Mouse (Mus musculus): ENCODE data around the gene Syne2.

The Syne2 gene

DNA sequence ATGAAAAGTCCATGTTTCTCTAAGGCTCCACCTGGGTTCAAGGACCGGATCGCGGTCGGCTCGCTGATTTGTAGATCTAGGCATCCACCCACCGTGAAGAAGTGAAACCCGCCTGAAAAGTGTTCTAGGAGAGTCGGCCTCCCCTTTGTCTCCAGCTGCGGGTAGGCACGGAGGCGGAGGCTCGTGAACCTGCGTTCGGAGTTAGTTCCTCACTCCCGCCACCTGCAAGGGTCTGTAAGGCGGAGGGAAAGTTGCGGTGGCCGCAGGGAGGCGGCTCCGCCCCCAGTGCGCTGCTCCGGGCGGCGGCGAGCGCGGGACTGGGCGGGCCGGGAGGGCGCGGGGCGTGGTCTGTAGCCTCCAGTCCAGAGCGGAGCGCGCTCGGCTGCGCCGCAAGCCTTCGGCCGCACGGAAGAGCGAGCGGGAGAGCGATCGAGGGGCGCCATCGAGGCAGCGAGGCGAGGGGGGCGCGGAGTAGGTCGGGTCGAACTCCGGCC lies at the start of gene Syne2:
Syne2 (plus strand) TSS at position 176 of the 494 bp plus-strand sequence.
- in situ Hi-C loops (cut with MboI, MseI): no loop called here

- in situ Hi-C loops (cut with MboI, MseI): loop anchor here (5.0 kb wide), 2 partner anchors 99 to 1439 kb away; no protein-coding TSS in a partner anchor
Observed at GRCm38 (mm10) chr12:75771410-75771809, 46.5 kb upstream of the Syne2 start.

DNA sequence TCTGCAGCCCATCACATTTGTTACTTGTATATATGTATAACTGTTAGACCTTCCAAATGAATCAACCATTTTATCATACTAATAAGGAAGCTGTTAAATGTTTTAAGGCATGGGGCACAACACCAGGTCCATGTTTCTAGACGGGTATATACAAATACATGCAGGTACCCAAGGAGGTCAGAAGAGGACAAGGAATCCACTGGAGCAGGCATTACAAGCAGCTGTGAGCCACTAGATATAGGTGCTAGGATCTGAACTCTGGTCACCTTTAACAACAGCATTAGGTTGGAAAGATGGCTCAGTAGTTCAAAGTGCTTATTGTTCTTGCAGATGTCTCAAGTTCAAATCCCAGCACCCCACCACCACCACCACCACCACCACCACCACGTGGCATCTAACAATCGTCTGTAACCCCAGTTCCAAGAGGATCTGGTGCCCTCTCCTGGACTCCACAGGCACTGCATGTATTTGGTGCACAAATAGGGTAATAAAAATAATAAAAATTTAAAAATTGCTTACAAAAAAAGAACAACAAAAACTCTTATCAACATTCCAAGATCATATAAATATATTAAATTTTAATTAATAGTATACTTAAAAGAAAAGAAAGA lies 45.4 kb upstream of the Syne2 start:
- in situ Hi-C loops (cut with MboI, MseI): loop anchor here (5.0 kb wide), 2 partner anchors 100 to 1440 kb away; no protein-coding TSS in a partner anchor

DNA sequence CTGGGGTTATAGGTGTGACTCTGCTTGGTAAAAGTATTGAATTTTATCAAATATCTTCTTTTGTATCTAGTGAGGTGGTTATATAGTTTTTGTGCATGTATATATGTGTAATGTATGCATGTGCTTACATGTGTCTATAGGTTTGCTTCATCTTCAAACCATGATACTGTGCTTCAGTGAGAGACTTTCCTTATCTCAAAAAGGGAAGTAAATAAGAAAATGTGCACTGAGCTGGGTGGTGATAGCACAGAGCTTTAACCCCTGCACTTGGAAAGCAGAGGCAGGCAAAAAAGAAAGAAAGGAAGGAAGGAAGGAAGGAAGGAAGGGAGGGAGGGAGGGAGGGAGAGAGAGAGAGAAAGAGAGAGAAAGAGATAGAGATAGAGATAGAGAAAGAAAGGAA lies 36.5 kb upstream of the Syne2 start:
- in situ Hi-C loops (cut with MboI, MseI): no loop called here

- in situ Hi-C loops (cut with MboI, MseI): no loop called here
Observed at GRCm38 (mm10) chr12:75781995-75782394, 35.9 kb upstream of the Syne2 start.

DNA sequence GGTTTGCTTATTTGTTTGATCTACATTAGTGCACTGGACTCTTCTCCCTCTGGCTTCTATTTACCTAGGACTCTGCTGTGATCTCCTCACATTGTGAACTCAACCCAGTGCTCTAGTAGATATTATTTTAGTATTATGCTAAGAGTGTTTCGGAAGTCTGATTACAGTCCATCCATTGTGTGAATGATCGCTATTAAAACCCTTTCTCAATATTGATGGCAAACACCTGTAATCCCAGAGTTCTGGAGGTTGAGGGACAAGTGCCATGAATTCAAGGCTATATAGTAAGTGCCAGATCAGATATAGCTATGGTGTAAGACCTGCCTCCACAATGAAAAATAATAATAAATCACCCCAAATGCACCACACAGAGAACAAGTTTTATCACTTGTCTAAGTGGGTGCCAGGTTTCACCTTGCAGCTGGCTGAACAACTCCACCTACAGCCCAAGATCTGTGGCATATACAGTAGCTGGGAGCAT lies 33.6 kb upstream of the Syne2 start:
- in situ Hi-C loops (cut with MboI, MseI): no loop called here

GRCm38 (mm10) chr12:75786681-75787080 lies 31.3 kb upstream of the Syne2 start:
- in situ Hi-C loops (cut with MboI, MseI): loop anchor here (5.0 kb wide), 4 partner anchors 111 to 411 kb away; no protein-coding TSS in a partner anchor

DNA sequence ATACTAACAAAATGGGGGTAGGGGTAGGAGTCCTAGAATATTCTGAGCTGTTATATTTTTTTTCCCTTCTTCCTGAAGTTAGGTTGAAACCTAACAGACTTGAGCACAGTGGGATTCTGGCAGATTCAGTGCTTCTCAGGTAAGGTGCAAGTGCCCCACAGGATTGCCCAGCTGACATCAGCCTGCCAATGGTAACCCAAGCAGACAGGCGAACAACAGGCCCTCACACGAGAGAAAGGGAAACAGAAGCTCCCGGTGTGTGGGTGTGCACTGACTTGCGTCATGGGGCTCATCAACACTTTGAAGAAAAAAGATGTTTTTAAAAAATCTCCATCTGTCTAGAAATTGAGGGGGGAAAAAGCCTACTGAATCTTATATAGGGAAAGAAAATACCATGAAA lies 28.5 kb upstream of the Syne2 start:
- in situ Hi-C loops (cut with MboI, MseI): loop anchor here (5.0 kb wide), 4 partner anchors 108 to 408 kb away; no protein-coding TSS in a partner anchor

DNA sequence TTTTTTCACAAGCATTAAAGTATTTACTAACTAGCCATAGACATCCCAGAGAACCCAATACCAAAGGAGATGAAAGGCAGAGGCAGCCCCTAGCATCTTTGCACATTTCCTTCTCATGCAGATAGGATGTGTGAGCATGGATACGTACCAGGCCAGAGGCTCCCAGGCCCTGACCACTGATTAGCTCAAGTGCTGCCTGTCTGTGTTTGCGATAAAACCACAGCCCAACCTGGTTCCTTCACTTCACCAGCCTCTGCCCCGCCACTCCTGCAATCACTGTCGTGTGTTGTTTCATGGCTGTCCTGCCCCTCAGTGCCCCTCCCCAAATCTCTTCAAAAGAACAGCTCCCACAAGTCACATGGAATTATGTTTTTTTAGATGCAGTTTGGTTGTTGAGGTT lies 23.4 kb upstream of the Syne2 start:
- in situ Hi-C loops (cut with MboI, MseI): loop anchor here (10.0 kb wide), 3 partner anchors 100 to 380 kb away; partner anchors contain the start of gene Esr2 (in 1 of the 2)

GRCm38 (mm10) chr12:75796510-75796909 lies 21.4 kb upstream of the Syne2 start:
- in situ Hi-C loops (cut with MboI, MseI): loop anchor here (10.0 kb wide), 3 partner anchors 98 to 378 kb away; partner anchors contain the start of gene Esr2 (in 1 of the 2)

DNA sequence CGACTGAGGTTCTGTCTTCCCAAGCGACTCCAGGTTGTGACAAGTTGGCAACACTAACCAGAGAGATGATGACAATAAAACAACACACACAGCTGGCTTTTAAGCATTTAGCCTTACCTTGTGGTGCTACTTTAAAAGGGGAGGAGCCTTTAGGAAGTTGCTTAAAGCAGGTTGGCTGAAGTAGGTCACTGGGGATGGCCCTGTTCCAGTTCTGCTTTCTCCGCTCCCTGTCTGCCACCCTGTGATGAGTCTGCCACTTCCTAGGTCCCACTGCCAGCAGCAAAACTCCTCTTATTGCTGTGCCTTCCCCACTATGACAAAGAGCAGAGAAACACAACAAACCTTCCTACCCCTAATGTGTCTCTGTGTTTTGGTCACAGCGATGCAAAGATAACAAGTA lies 11.7 kb upstream of the Syne2 start:
- in situ Hi-C loops (cut with MboI, MseI): loop anchor here in 1 of 2 experiments (5.0 kb wide), 1 partner anchor 71 kb away; no protein-coding TSS in a partner anchor

DNA sequence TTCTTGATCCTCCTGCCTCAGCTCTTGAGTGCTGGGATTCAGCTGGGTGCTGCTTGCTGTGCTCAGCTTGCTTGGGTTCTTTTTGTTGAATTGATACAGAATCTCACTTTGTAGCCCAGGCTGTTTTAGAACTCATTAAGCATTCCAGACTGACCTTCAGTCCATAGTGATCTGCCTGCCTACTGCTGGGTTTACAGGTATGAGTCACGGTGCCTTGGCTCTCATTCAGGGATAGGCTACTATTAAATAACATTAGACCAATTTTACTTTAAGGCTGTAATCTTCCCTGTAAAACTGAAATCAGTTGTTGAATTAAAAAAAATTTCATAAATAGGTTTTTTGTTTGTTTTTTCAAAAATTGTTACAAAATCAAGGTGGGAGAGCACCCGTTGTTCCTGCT lies 4.2 kb upstream of the Syne2 start:
- in situ Hi-C loops (cut with MboI, MseI): no loop called here

DNA sequence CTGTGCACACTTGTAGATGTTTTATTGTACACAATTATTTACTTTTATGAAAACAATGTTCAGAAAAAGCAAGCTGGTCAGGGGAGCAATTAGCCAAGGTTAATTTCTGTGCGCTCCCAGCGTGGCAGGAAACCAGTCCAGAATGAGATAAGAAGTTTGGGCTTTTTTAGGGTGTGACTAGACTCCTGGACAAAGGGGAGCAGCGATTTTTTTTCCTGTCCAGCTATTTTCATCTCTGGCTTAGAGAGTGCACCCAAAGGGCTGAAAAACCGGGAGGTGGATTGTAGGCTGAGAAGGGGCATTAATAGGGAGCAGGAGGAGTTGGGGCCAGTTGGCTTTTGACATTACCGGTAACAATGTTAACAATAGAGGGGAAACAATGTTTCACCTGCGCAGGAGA lies 3.4 kb upstream of the Syne2 start:
- in situ Hi-C loops (cut with MboI, MseI): no loop called here

DNA sequence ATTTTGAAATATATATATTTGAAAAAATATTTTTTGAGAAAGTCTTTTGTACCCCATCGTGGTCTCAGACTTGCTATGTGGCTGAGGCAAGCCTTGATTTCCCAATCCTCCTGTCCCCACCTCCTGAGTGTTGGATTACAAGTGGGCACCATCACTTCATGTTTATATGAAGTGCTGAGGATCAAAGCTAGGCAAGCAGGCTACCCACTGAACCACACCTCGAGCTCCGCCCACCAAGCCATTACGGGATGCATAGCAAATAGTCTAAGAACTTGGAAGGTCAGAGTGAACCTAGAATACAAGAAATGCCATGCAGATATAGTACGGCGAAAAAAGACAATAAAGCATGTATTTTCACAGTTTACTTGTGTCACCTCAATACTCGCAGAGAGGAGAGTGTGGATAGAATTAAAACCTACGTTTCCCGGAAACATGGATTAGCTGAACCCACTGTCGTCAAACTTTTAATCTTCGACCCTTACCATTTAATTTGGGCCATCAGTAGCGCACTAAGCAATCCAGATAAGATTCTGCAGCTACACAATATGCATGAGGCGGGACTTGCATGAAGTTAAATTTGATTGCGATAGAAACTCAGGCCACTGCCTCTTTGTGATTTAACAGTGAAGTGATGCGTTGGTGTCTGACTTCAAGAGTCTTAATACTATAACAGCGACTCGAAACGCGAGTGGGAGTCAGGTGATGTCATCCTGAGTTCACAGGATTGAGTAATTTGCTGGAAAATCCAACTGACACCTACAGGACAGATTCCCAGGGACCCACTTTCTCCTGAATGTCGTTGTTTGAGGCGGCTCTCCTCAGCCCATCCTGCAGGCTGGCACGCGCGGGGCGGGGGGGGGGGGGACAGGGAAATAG lies 715 bp upstream of the Syne2 start:
- in situ Hi-C loops (cut with MboI, MseI): no loop called here

- in situ Hi-C loops (cut with MboI, MseI): no loop called here
Observed at GRCm38 (mm10) chr12:75818453-75819434, 810 bp downstream of the Syne2 start.

GRCm38 (mm10) chr12:75819481-75819880 lies 1.5 kb downstream of the Syne2 start:
- in situ Hi-C loops (cut with MboI, MseI): no loop called here

DNA sequence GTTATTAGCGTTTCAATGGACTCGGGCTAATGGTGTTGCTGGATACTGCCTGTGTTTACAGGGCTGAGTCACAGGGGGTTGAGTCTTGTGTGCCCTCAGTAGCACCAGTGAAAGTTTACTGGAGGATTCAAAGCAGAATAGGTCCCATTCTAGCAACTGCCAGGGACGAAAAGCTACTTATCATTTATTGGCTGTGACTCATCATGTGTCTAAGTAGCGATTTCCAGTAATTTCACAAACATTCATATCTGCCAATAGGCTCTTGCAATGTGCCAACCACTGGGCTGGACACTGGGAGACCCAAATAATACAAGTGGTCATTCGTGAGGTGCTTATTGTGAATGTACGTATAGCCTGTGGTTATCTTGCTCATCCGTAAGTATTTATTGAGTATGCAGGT lies 2.3 kb downstream of the Syne2 start:
- in situ Hi-C loops (cut with MboI, MseI): no loop called here

- in situ Hi-C loops (cut with MboI, MseI): no loop called here
Observed at GRCm38 (mm10) chr12:75822122-75822521, 4.2 kb downstream of the Syne2 start.

DNA sequence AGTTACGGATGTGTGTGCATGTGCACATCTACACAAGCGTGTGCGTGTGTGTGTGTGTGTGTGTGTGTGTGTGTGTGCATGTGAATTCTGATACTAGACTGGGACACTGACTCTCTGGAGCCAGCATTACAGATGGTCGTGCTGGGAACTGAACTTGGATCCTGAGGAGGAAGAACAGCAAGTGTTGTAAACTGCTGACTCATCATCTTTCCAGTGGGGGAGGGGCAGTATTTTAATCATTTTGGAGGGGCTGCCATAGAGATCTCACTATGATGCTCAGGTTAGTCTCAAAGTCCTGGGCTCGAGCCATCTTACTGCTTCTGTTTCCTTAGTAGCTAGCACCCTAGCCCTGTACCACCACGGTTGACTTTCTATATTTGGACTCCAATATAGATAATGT lies 5.5 kb downstream of the Syne2 start:
- in situ Hi-C loops (cut with MboI, MseI): no loop called here

DNA sequence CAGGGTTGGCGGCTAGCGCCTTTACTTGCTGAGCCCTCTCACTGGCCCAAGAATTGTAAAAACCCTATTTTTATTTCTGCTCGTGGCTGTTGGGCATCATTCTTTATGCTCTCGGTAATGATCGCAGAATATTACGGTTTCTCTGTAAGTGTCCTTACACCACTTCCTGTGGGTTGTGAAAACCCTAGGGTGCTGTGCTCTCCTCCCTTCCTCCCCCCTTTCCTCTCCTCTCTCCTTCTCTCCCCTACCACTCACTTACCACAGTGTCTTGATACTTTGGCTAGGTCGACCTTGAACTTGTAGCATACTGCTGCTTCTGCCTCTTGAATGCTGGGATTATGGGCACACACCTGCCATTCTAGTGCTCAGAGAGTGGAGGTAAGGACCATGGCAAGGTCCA lies 7.5 kb downstream of the Syne2 start:
- in situ Hi-C loops (cut with MboI, MseI): no loop called here
